Mouse (Mus musculus) myocyte (in vitro differentiated cells): ENCODE data around the gene Vsig10. TPM values are rescaled to one million over a fixed set of nuclear protein-coding genes. Genes with fewer than 3 reads are reported as not detected.
"Not testable (repeated sequence)": the region's sequence is repeated elsewhere in the genome, so short reads cannot be mapped to it uniquely, and the experiment has no call there.

Experiments used
- H3K27me3 ChIP-seq: one replicate; pipeline ENCODE4 v1.6.1; 2011; ENCODE audit not compliant: control insufficient read depth, insufficient read depth, insufficient read length
- H3K36me3 ChIP-seq: one replicate; pipeline ENCODE4 v1.6.1; 2011; ENCODE audit not compliant: control insufficient read depth, insufficient read depth
- H3K4me2 ChIP-seq: one replicate; pipeline ENCODE4 v1.6.1; 2011; ENCODE audit warnings: low read depth, control low read depth
- H3K4me3 ChIP-seq: one replicate; pipeline ENCODE4 v1.5.1; 2011; ENCODE audit warnings: mild to moderate bottlenecking, control low read depth, moderate library complexity
- H3K79me2 ChIP-seq: one replicate; pipeline ENCODE4 v1.6.1; 2011; ENCODE audit not compliant: control insufficient read depth, insufficient read depth
- H3ac ChIP-seq: one replicate; pipeline ENCODE4 v1.6.1; 2011; ENCODE audit not compliant: control insufficient read depth, insufficient read length
- CEBPB ChIP-seq: IDR thresholded peaks from 2 replicates; pipeline ENCODE4 v1.6.1; 2011; ENCODE audit warnings: mild to moderate bottlenecking, moderate library complexity; ENCODE audit not compliant: poor library complexity, insufficient read depth, severe bottlenecking
- E2F4 ChIP-seq: IDR thresholded peaks from one replicate; pipeline ENCODE4 v1.6.1; 2011; ENCODE audit warnings: mild to moderate bottlenecking, control low read depth, moderate library complexity; ENCODE audit not compliant: insufficient read depth
- MAX ChIP-seq: IDR thresholded peaks from one replicate; pipeline ENCODE4 v1.6.1; 2011; ENCODE audit warnings: low read depth, mild to moderate bottlenecking, control low read depth
- MYOD1 ChIP-seq, 3 experiments: IDR thresholded peaks; one replicate each; pipeline ENCODE4 v1.6.1; 2011; ENCODE audit warnings: control low read depth in 2 of 3, low read depth in 2 of 3, mild to moderate bottlenecking in 2 of 3, moderate library complexity in 1 of 3; ENCODE audit not compliant: insufficient read length in 2 of 3, control insufficient read depth in 1 of 3
- MYOG ChIP-seq, 3 experiments: IDR thresholded peaks; one replicate each; pipeline ENCODE4 v1.6.1; 2011; ENCODE audit warnings: control low read depth in 2 of 3, low read depth in 2 of 3, mild to moderate bottlenecking in 2 of 3; ENCODE audit not compliant: insufficient read length in 2 of 3, control insufficient read depth in 1 of 3, insufficient read depth in 1 of 3
- POLR2A ChIP-seq: IDR thresholded peaks from one replicate; pipeline ENCODE4 v1.6.1; 2011; ENCODE audit warnings: low read depth, mild to moderate bottlenecking, control low read depth, moderate library complexity; ENCODE audit not compliant: insufficient read length
- POLR2AphosphoS2 ChIP-seq: IDR thresholded peaks from one replicate; pipeline ENCODE4 v1.6.1; 2011; ENCODE audit warnings: low read depth, control low read depth; ENCODE audit not compliant: insufficient read length
- REST ChIP-seq: IDR thresholded peaks from one replicate; pipeline ENCODE4 v1.6.1; 2011; ENCODE audit warnings: mild to moderate bottlenecking, control low read depth, moderate library complexity; ENCODE audit not compliant: insufficient read depth, insufficient read length
- SRF ChIP-seq: IDR thresholded peaks from one replicate; pipeline ENCODE4 v1.6.1; 2011; ENCODE audit warnings: low read depth; ENCODE audit not compliant: control insufficient read depth, insufficient read length
- TCF12 ChIP-seq: IDR thresholded peaks from one replicate; pipeline ENCODE4 v1.6.1; 2011; ENCODE audit warnings: mild to moderate bottlenecking, control low read depth; ENCODE audit not compliant: poor library complexity, insufficient read depth, severe bottlenecking
- TCF3 ChIP-seq: IDR thresholded peaks from one replicate; pipeline ENCODE4 v1.6.1; 2011; ENCODE audit warnings: low read depth, control low read depth; ENCODE audit not compliant: insufficient read length
- USF1 ChIP-seq: IDR thresholded peaks from one replicate; pipeline ENCODE4 v1.6.1; 2011; ENCODE audit warnings: low read depth, mild to moderate bottlenecking, control low read depth, moderate library complexity
- polyA plus RNA-seq: library from polyadenylated mRNA; unstranded; fragments of >200 nt; fragmentation: generic; extraction: Trizol; gene quantifications from one replicate; pipeline ENCODE4 v1.2.1, GENCODE M21; 2012; ENCODE audit warnings: missing spikeins

Gene Vsig10
- polyA plus RNA-seq, 1 experiment, result 2.2 TPM

DNA sequence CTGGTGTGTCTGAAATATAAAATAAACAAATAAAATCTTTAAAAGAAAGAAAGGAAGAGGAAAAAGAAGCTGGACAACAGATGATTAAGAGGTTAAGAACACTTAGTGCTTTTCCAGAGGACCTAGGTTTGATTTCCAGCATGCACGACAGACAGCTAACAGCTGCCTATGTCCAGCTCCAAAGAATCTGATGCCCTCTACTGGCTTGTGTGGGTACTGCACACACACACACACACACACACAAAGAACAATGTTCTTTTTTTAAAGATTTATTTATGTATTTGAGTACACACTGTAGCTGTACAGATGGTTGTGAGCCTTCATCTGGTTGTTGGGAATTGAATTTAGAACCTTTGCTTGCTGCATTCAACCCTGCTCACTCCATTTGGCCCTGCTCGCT is 28.8 kb upstream of the Vsig10 start:
- Histone ChIP-seq H3K36me3 (no peaks in the 10 kb centered on the region), H3K79me2 (peaks cover 22% of the 10 kb centered on the region), H3K4me3 (no peak overlapping the region), H3K4me2 (no peak overlapping the region), H3K27me3 (no peaks in the 10 kb centered on the region), H3ac (no peak overlapping the region)
- no peak for TF ChIP-seq POLR2A
- no peak for TF ChIP-seq TCF3
- TF ChIP-seq MYOD1 (IDR thresholded peaks at IDR 0.05; ENCODE audit: control insufficient read depth in 1 of 3, insufficient read length in 2 of 3, low read depth in 2 of 3), result no peak
- no peak for TF ChIP-seq SRF
- TF ChIP-seq CEBPB, result no peak
- TF ChIP-seq REST, result no peak
- no peak for TF ChIP-seq POLR2AphosphoS2
- no peak for TF ChIP-seq E2F4
- TF ChIP-seq MAX, result no peak

DNA sequence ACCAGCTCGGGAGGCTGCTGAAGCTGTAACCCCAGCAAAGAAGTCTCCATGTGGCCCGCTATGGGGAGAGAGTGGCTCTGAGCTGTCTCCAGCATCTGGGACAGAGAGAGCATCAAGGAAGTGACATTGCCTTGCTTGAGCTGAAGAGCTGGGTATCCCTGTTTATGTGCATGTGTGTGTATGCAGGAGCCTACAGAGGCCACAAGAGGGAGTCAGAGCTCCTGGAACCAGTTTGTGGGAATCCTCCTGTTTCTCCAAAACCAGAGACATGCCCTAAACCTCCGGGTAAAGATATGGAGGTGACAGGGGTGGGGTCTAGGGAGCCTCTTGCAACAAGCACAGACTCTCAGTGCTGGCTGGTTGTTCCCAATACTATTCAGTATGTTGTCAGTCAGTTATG is 27.6 kb upstream of the Vsig10 start:
- Histone ChIP-seq H3K79me2 (peaks cover 10% of the 10 kb centered on the region), H3K36me3 (no peaks in the 10 kb centered on the region), H3K4me3 (no peak overlapping the region), H3ac (no peak overlapping the region), H3K27me3 (no peaks in the 10 kb centered on the region), H3K4me2 (no peak overlapping the region)
- TF ChIP-seq USF1 (no peak), POLR2A (no peak), SRF (no peak), TCF12 (no peak), CEBPB (no peak), MYOG (IDR thresholded peaks at IDR 0.05; ENCODE audit: control insufficient read depth in 1 of 3, insufficient read depth in 1 of 3, insufficient read length in 2 of 3, low read depth in 2 of 3) (no peak), TCF3 (no peak), MAX (no peak), POLR2AphosphoS2 (no peak), MYOD1 (IDR thresholded peaks at IDR 0.05; ENCODE audit: control insufficient read depth in 1 of 3, insufficient read length in 2 of 3, low read depth in 2 of 3) (no peak)

GRCm38 (mm10) chr5:117292547-117292946 is 26.3 kb upstream of the Vsig10 start:
- H3ac ChIP-seq, result no peak overlapping the region
- no peaks in the 10 kb centered on the region for H3K36me3 ChIP-seq
- H3K4me3 ChIP-seq, result no peak overlapping the region
- no peaks in the 10 kb centered on the region for H3K79me2 ChIP-seq
- no peak overlapping the region for H3K4me2 ChIP-seq
- no peaks in the 10 kb centered on the region for H3K27me3 ChIP-seq
- no peak for TF ChIP-seq CEBPB
- no peak for TF ChIP-seq USF1
- TF ChIP-seq E2F4, result no peak
- no peak for TF ChIP-seq MAX
- no peak for TF ChIP-seq TCF12
- TF ChIP-seq SRF, result no peak

GRCm38 (mm10) chr5:117293776-117294175 is 25.1 kb upstream of the Vsig10 start:
- not testable (repeated sequence) for H3K79me2 ChIP-seq, H3K4me3 ChIP-seq, H3ac ChIP-seq, H3K27me3 ChIP-seq, H3K36me3 ChIP-seq, H3K4me2 ChIP-seq

- Histone ChIP-seq H3K4me3 (no peak overlapping the region), H3ac (no peak overlapping the region), H3K79me2 (no peaks in the 10 kb centered on the region), H3K4me2 (no peak overlapping the region), H3K27me3 (no peaks in the 10 kb centered on the region), H3K36me3 (no peaks in the 10 kb centered on the region)
- no peak for TF ChIP-seq E2F4
- TF ChIP-seq TCF3, result no peak
- TF ChIP-seq MAX, result no peak
- TF ChIP-seq TCF12, result no peak
- TF ChIP-seq SRF, result no peak
- no peak for TF ChIP-seq MYOG (IDR thresholded peaks at IDR 0.05; ENCODE audit: control insufficient read depth in 1 of 3, insufficient read depth in 1 of 3, insufficient read length in 2 of 3, low read depth in 2 of 3)
- no peak for TF ChIP-seq USF1
- no peak for TF ChIP-seq REST
- TF ChIP-seq MYOD1 (IDR thresholded peaks at IDR 0.05; ENCODE audit: control insufficient read depth in 1 of 3, insufficient read length in 2 of 3, low read depth in 2 of 3), result no peak
- no peak for TF ChIP-seq CEBPB
- no peak for TF ChIP-seq POLR2A
- no peak for TF ChIP-seq POLR2AphosphoS2
Observed at GRCm38 (mm10) chr5:117295011-117295410, 23.9 kb upstream of the Vsig10 start.

DNA sequence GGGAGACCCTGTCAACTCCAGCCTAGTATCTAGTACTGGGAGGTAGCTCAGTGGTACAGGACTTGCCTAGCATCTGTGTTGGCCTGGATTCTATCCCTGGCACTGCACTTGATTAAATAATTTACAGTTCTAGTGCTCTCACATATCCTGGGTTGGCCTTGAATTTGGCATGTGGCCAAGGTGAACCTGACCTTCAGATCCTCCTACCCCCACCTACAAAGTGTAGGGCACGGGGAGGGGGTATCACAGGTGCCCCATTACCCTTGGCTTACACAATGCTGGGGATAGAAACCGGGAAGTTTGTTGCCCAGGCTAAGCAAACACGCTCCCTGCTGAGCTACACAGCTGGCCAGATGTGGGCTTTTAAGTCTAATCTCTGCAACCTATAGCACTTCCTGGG is 16.0 kb upstream of the Vsig10 start:
- TF ChIP-seq CEBPB (no peak), POLR2AphosphoS2 (no peak), MYOG (IDR thresholded peaks at IDR 0.05; ENCODE audit: control insufficient read depth in 1 of 3, insufficient read depth in 1 of 3, insufficient read length in 2 of 3, low read depth in 2 of 3) (no peak), E2F4 (no peak), TCF12 (no peak), SRF (no peak), MYOD1 (IDR thresholded peaks at IDR 0.05; ENCODE audit: control insufficient read depth in 1 of 3, insufficient read length in 2 of 3, low read depth in 2 of 3) (no peak), REST (no peak), POLR2A (no peak), MAX (no peak), USF1 (no peak), TCF3 (no peak)
- no peaks in the 10 kb centered on the region for H3K36me3 ChIP-seq
- H3K4me3 ChIP-seq, result no peak overlapping the region
- H3K79me2 ChIP-seq, result no peaks in the 10 kb centered on the region
- H3ac ChIP-seq, result no peak overlapping the region
- no peaks in the 10 kb centered on the region for H3K27me3 ChIP-seq
- H3K4me2 ChIP-seq, result no peak overlapping the region
